Mouse (Mus musculus): ENCODE data around the gene Cblc.

Gene Cblc

GRCm38 (mm10) chr7:19796697-19797588, at the start of gene Cblc:
Cblc (minus strand) TSS chr7:19796809.
- 0 out of 2 replicates have a peak, but pooled peaks cover 2% of the 10 kb centered on the region for H3K27me3 ChIP-seq (ENCODE audit: control insufficient read depth, insufficient read depth, low read length, poor library complexity, severe bottlenecking)
- no peaks in the 10 kb centered on the region for H3K36me3 ChIP-seq (ENCODE audit: control insufficient read depth, insufficient read depth, low read length, poor library complexity, severe bottlenecking)
- DNase-seq (ENCODE audit: low read depth, low spot score), result peak; percentile 93

DNA sequence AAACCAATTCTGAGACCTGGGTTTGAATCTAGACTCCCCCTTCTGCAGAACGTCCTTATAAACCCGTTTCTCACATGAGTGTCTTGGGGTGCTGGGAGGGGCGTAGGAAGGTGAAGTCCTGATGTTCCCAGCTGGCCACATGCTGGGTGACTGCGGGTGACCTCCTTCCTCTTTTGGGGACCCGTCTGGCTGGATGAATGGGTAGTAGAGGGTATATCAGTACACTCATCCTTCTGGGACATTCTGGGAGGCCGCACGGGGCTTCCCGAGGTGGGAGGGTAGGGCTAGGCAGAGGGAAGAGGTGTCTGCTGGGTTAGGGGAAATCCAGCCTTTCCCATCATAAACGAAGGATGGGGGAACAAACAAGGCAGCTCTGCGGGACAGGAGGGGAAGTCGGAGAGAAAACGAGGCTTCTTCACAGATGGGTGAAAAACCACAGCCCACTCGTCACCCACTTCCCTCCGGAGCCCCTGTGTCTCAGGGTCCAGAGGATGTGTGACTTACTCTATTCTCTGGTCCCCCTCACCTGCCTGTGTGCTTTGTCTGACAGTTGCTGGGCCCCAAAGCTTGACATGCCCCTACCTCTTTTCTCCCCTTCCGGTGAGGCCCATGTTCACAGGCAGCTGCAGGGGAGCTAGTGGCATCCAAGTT, 48.0 kb upstream of the Cblc start:
- Histone ChIP-seq H3K27me3 (ENCODE audit: control insufficient read depth, insufficient read depth, low read length, poor library complexity, severe bottlenecking) (no peaks in the 10 kb centered on the region), H3K36me3 (ENCODE audit: control insufficient read depth, insufficient read depth, low read length, poor library complexity, severe bottlenecking) (no peaks in the 10 kb centered on the region)
- DNase-seq (ENCODE audit: low read depth, low spot score), result peak; percentile 77

- Histone ChIP-seq H3K36me3 (ENCODE audit: control insufficient read depth, insufficient read depth, low read length, poor library complexity, severe bottlenecking) (no peaks in the 10 kb centered on the region), H3K27me3 (ENCODE audit: control insufficient read depth, insufficient read depth, low read length, poor library complexity, severe bottlenecking) (no peaks in the 10 kb centered on the region)
- peak; percentile 84 for DNase-seq (ENCODE audit: low read depth, low spot score)
Measured at GRCm38 (mm10) chr7:19843561-19843960, 47.0 kb upstream of the Cblc start.

DNA sequence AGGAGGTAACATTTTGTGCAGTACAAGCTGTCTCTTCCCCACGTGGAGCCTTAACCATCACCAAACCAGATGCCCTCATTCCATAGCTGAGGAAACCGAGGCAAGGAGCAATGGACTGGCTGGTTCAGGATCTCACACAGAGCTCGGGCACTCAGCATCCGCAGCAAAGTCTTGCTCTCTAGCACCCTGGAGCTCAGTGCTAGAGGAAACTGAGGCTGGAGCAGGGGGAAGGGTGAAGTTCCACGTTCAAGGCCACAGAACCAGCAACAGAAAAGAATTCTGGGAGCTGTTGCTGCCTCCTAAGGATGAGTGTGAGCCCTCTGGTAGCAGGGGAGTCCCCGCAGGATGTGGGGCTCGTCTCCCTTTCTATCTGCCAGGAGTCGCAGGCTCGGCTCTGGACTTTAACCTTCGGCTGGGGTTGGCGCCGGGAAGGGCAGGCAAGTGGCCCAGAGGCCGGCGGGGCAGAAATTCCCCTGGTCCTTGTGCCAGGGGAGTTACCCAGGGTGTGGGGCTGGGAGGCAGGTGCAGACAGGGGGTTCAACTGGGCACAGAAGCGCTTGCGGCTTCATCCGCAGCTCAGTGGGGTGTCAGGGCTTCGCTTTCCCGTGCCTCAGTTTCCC, 46.4 kb upstream of the Cblc start:
- Histone ChIP-seq H3K27me3 (ENCODE audit: control insufficient read depth, insufficient read depth, low read length, poor library complexity, severe bottlenecking) (no peaks in the 10 kb centered on the region), H3K36me3 (ENCODE audit: control insufficient read depth, insufficient read depth, low read length, poor library complexity, severe bottlenecking) (no peaks in the 10 kb centered on the region)
- no peak for DNase-seq (ENCODE audit: low read depth, low spot score)

GRCm38 (mm10) chr7:19841686-19842413, 45.2 kb upstream of the Cblc start:
- no peak for DNase-seq (ENCODE audit: low read depth, low spot score)
- H3K36me3 ChIP-seq (ENCODE audit: control insufficient read depth, insufficient read depth, low read length, poor library complexity, severe bottlenecking), result no peaks in the 10 kb centered on the region

DNA sequence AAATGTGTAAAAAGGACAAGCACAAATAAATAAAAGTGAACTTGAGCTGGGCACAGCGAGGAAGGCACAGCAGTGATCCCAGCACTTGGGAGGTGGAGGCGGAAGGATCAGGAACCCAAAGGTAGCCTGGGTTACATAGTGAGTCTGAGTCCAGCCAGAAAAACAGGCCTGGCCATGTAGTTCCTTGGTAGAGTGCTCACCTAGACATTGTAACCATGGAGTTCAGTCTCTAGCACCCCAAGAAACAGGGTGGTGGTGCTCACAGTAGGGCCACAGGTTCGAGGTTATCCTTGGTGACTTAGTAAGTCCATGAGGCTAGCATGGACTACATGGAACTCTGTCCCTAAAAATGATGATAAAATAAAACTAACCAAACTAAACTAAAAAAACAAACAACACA, 44.3 kb upstream of the Cblc start:
- no peaks in the 10 kb centered on the region for H3K27me3 ChIP-seq (ENCODE audit: control insufficient read depth, insufficient read depth, low read length, poor library complexity, severe bottlenecking)
- H3K36me3 ChIP-seq (ENCODE audit: control insufficient read depth, insufficient read depth, low read length, poor library complexity, severe bottlenecking), result no peaks in the 10 kb centered on the region
- no peak for DNase-seq (ENCODE audit: low read depth, low spot score)

More at GRCm38 (mm10) chr7:19841686-19842413, 45.2 kb upstream of the Cblc start:
- no peaks in the 10 kb centered on the region for H3K27me3 ChIP-seq (ENCODE audit: control insufficient read depth, insufficient read depth, low read length, poor library complexity, severe bottlenecking)

GRCm38 (mm10) chr7:19840371-19840770, 43.8 kb upstream of the Cblc start:
- Histone ChIP-seq H3K27me3 (ENCODE audit: control insufficient read depth, insufficient read depth, low read length, poor library complexity, severe bottlenecking) (no peaks in the 10 kb centered on the region), H3K36me3 (ENCODE audit: control insufficient read depth, insufficient read depth, low read length, poor library complexity, severe bottlenecking) (no peaks in the 10 kb centered on the region)

DNA sequence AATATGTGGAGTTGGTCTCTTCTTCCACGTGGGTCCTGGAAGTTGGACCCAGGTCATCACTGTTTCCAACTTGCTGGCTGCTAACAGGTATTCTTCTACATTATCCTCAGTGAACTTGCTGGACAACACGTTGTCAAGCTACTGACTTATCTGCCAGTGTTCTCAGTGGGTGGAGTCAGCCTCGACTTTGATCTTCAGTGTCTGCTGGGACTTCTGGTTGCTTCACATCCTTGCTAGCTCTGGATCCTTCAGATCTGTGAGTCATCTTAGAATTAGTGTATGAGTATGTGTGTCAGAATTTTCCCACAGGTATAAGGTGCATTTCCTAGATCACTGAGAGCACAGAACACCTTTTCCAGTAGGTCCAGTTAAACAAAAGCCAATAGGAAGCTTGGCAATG, 40.2 kb upstream of the Cblc start:
- DNase-seq (ENCODE audit: low read depth, low spot score), result no peak
- Histone ChIP-seq H3K36me3 (ENCODE audit: control insufficient read depth, insufficient read depth, low read length, poor library complexity, severe bottlenecking) (no peaks in the 10 kb centered on the region), H3K27me3 (ENCODE audit: control insufficient read depth, insufficient read depth, low read length, poor library complexity, severe bottlenecking) (no peaks in the 10 kb centered on the region)

More at GRCm38 (mm10) chr7:19840371-19840770, 43.8 kb upstream of the Cblc start:
- no peak for DNase-seq (ENCODE audit: low read depth, low spot score)

DNA sequence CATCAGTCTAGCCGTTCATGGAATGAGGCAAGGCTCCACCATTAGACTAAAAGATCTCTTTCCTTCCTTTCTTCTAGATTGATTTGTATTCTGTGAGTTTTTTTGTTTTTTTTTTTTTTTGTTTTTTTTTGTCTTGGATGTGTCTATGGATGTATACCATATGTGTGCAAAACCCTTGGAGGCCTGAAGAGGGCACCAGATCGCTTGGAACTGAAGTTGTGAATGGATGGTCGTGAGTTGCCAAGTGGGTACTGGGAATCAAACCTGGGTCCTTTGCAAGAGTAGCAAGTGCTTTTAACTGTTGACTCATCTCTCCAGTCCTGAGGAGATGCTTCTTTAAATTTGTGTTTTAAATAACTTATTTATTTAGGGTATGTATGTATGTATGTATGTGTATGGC, 37.4 kb upstream of the Cblc start:
- Histone ChIP-seq H3K27me3 (ENCODE audit: control insufficient read depth, insufficient read depth, low read length, poor library complexity, severe bottlenecking) (no peaks in the 10 kb centered on the region), H3K36me3 (ENCODE audit: control insufficient read depth, insufficient read depth, low read length, poor library complexity, severe bottlenecking) (no peaks in the 10 kb centered on the region)
- no peak for DNase-seq (ENCODE audit: low read depth, low spot score)

- no peak for DNase-seq (ENCODE audit: low read depth, low spot score)
- Histone ChIP-seq H3K27me3 (ENCODE audit: control insufficient read depth, insufficient read depth, low read length, poor library complexity, severe bottlenecking) (no peaks in the 10 kb centered on the region), H3K36me3 (ENCODE audit: control insufficient read depth, insufficient read depth, low read length, poor library complexity, severe bottlenecking) (no peaks in the 10 kb centered on the region)
Measured at GRCm38 (mm10) chr7:19831837-19832236, 35.2 kb upstream of the Cblc start.

GRCm38 (mm10) chr7:19830682-19831156, 34.1 kb upstream of the Cblc start:
- no peaks in the 10 kb centered on the region for H3K27me3 ChIP-seq (ENCODE audit: control insufficient read depth, insufficient read depth, low read length, poor library complexity, severe bottlenecking)
- no peaks in the 10 kb centered on the region for H3K36me3 ChIP-seq (ENCODE audit: control insufficient read depth, insufficient read depth, low read length, poor library complexity, severe bottlenecking)
- DNase-seq (ENCODE audit: low read depth, low spot score), result no peak

GRCm38 (mm10) chr7:19829694-19830093, 33.1 kb upstream of the Cblc start:
- no peaks in the 10 kb centered on the region for H3K36me3 ChIP-seq (ENCODE audit: control insufficient read depth, insufficient read depth, low read length, poor library complexity, severe bottlenecking)
- no peak for DNase-seq (ENCODE audit: low read depth, low spot score)
- H3K27me3 ChIP-seq (ENCODE audit: control insufficient read depth, insufficient read depth, low read length, poor library complexity, severe bottlenecking), result no peaks in the 10 kb centered on the region

DNA sequence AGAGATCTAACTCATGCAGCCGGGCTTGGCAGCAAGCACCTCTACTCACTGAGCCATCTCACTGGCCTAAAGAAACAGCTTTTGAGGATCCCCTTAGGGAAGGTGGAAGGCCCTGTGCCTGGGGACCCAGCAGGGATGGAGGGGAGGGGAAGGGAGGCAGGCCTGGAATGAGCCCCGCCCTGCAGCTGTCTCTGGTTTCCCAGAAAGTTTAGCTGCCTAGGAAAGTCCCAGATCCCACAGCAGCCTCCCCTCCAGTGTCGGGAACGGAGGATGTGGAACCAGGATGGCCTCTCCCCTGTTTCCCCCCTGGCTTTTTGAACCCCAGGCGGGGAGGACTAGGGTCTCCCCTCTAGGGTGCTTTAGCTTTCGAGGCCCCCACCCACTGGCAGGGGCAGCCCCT, 30.1 kb upstream of the Cblc start:
- no peaks in the 10 kb centered on the region for H3K36me3 ChIP-seq (ENCODE audit: control insufficient read depth, insufficient read depth, low read length, poor library complexity, severe bottlenecking)
- no peak for DNase-seq (ENCODE audit: low read depth, low spot score)
- H3K27me3 ChIP-seq (ENCODE audit: control insufficient read depth, insufficient read depth, low read length, poor library complexity, severe bottlenecking), result no peaks in the 10 kb centered on the region

- peaks cover 1% of the 10 kb centered on the region; the same call in 1 of the 2 replicates for H3K36me3 ChIP-seq (ENCODE audit: control insufficient read depth, insufficient read depth, low read length, poor library complexity, severe bottlenecking)
- H3K27me3 ChIP-seq (ENCODE audit: control insufficient read depth, insufficient read depth, low read length, poor library complexity, severe bottlenecking), result no peaks in the 10 kb centered on the region
- peak; percentile 80 for DNase-seq (ENCODE audit: low read depth, low spot score)
Measured at GRCm38 (mm10) chr7:19824182-19824973, 27.8 kb upstream of the Cblc start.
